Mouse (Mus musculus): ENCODE data around the gene Cyb5d1.

DNA sequence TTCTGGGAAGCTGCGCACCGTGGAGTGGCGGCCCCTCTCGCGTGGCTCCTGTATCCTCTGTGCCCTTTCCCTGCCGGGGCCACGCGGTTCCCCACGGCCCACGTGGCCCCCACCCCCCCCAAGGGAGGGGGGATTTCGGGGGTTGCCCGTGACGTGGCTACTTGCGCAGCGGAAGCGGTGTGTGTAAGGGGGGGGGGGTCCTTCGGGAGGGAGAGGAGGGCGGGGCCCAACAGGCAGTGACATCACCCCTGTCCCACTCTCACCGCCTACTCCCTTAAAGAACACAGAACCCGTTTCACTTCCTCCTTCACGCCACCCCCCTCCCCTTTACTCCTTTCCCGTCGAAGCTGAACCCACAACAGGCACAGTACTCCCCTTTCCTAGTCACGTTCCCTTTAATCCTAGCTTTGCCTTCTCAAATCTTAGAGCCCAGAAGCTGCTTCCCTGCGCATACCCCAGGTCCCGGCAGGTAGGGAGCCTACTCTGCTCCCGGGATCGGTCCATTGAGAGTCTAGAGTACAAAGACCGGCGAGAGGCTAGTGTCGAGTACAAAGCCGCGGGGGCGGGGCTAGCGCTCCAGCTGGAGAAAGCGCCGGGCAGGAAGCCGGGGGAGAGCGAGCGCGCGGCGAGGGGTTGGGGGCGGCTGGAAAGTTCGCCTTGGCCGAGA is 14.1 kb upstream of the Cyb5d1 start:
- TF ChIP-seq POLR2A (IDR thresholded peaks at IDR 0.05; ENCODE audit: low read depth, low read length) (no peak), CTCF (conservative IDR thresholded peaks at IDR 0.05; ENCODE audit: insufficient read depth, insufficient read length, low read depth, low read length) (no peak)
